Mouse (Mus musculus) stomach, postnatal 0 days (tissue): ENCODE results near the gene C2. TPM values are rescaled to one million over a fixed set of nuclear protein-coding genes. Genes with fewer than 3 reads are reported as not detected.

ENCODE experiments used
- ATAC-seq: fragments of 200-750 bp; cut with Nextera tagmentation; 2 replicates; pipeline ENCODE4 v1.8.0; 2017; ENCODE audit not compliant: low FRiP score, low TSS enrichment
- DNase-seq: peaks from one replicate; pipeline ENCODE4 v3.0.0-alpha.2; 2016; ENCODE audit warnings: low spot score
- H3K27ac ChIP-seq: fragments of 300-500 bp; sonication (generic); replicated peaks from 2 replicates; pipeline ENCODE4 v1.5.1; 2014; ENCODE audit warnings: mild to moderate bottlenecking, control low read depth
- H3K27me3 ChIP-seq: fragments of 300-500 bp; sonication (generic); 2 replicates; pipeline ENCODE4 v1.6.1; 2014; ENCODE audit warnings: low read length; ENCODE audit not compliant: control insufficient read depth, insufficient read depth
- H3K36me3 ChIP-seq: fragments of 300-500 bp; sonication (generic); 2 replicates; pipeline ENCODE4 v1.6.1; 2014; ENCODE audit warnings: low read length, mixed read lengths; ENCODE audit not compliant: control insufficient read depth, insufficient read depth
- H3K4me1 ChIP-seq: fragments of 300-500 bp; sonication (generic); replicated peaks from 2 replicates; pipeline ENCODE4 v1.6.1; 2014; ENCODE audit warnings: antibody characterized with exemption; ENCODE audit not compliant: control insufficient read depth, insufficient read depth
- H3K4me2 ChIP-seq: fragments of 300-500 bp; sonication (generic); replicated peaks from 2 replicates; pipeline ENCODE4 v1.6.1; 2014; ENCODE audit warnings: low read depth, mild to moderate bottlenecking, control low read depth, moderate library complexity
- H3K4me3 ChIP-seq: fragments of 300-500 bp; sonication (generic); 2 replicates; pipeline ENCODE4 v1.5.1; 2014; ENCODE audit warnings: low read depth, low read length, control low read depth
- H3K9ac ChIP-seq: fragments of 300-500 bp; sonication (generic); 2 replicates; pipeline ENCODE4 v1.6.1; 2014; ENCODE audit warnings: mild to moderate bottlenecking, low read length, control low read depth, mixed read lengths
- H3K9me3 ChIP-seq: fragments of 300-500 bp; sonication (generic); 2 replicates; pipeline ENCODE4 v1.6.1; 2016; ENCODE audit warnings: low read length; ENCODE audit not compliant: control insufficient read depth
- CTCF ChIP-seq: IDR thresholded peaks from 2 replicates; pipeline ENCODE4 v1.5.1; 2016; ENCODE audit warnings: antibody characterized with exemption, low read depth, mild to moderate bottlenecking, moderate library complexity
- EP300 ChIP-seq: optimal IDR thresholded peaks from 2 replicates; pipeline ENCODE3; 2016; ENCODE audit warnings: antibody characterized with exemption
- WGBS: fragments of 180-500 bp; shearing (Covaris S2); extraction: QIAGEN DNeasy Blood & Tissue Kit; methylation state at CpG from one replicate; pipeline ENCODE4 v1.1.7; 2014; 5-methylcytosine and 5-hydroxymethylcytosine counted together
- polyA plus RNA-seq: library from polyadenylated mRNA; unstranded; fragments of >200 nt; fragmentation: Nextera tagmentation; extraction: Ambion mirVana; gene quantifications from 2 replicates; pipeline ENCODE4 v1.2.1, GENCODE M21; 2015

The C2 gene
- polyA plus RNA-seq: 4.8 and 5.5 TPM in 2 replicates

- TF ChIP-seq EP300 (no peak), CTCF (no peak)
- H3K9ac ChIP-seq: peak within 1 kb of the TSS; percentile 93
- WGBS: 0% methylated on average over 16 of the region's 44 CpGs
- H3K4me3 ChIP-seq: peak within 1 kb of the TSS; percentile 88
- no peaks in the 10 kb centered on the region for H3K4me1 ChIP-seq
- DNase-seq: peak; percentile 87
- peaks cover 4% of the 10 kb centered on the region; the same call in 1 of the 2 replicates for H3K36me3 ChIP-seq
- no peaks in the 10 kb centered on the region for H3K27me3 ChIP-seq
- no peaks in the 10 kb centered on the region for H3K9me3 ChIP-seq
- peak within 1 kb of the TSS; percentile 97 for H3K27ac ChIP-seq
- H3K4me2 ChIP-seq: peak within 1 kb of the TSS; percentile 91
- peak; percentile 63 for ATAC-seq
These were observed at the start of gene C2, which contains the start of gene Ehmt2 for GRCm38 (mm10) chr17:34898160-34898586. C2 (minus strand) TSS chr17:34898265. Ehmt2 (plus strand) TSS chr17:34898469.

GRCm38 (mm10) chr17:34947606-34948005 is 49.5 kb upstream of the C2 start:
- no peak overlapping the region for H3K27ac ChIP-seq
- no peaks in the 10 kb centered on the region for H3K9me3 ChIP-seq
- ATAC-seq: no peak
- H3K36me3 ChIP-seq: 0 out of 2 replicates have a peak, but pooled peaks cover 7% of the 10 kb centered on the region
- peaks cover 5% of the 10 kb centered on the region; the same call in 1 of the 2 replicates for H3K4me1 ChIP-seq
- WGBS: 15% methylated on average over 8 of the region's 8 CpGs
- no peak overlapping the region for H3K4me3 ChIP-seq
- TF ChIP-seq EP300 (no peak), CTCF (peak; percentile 70)
- H3K4me2 ChIP-seq: no peak overlapping the region
- no peak overlapping the region for H3K9ac ChIP-seq
- DNase-seq: peak; percentile 56
- no peaks in the 10 kb centered on the region for H3K27me3 ChIP-seq

DNA sequence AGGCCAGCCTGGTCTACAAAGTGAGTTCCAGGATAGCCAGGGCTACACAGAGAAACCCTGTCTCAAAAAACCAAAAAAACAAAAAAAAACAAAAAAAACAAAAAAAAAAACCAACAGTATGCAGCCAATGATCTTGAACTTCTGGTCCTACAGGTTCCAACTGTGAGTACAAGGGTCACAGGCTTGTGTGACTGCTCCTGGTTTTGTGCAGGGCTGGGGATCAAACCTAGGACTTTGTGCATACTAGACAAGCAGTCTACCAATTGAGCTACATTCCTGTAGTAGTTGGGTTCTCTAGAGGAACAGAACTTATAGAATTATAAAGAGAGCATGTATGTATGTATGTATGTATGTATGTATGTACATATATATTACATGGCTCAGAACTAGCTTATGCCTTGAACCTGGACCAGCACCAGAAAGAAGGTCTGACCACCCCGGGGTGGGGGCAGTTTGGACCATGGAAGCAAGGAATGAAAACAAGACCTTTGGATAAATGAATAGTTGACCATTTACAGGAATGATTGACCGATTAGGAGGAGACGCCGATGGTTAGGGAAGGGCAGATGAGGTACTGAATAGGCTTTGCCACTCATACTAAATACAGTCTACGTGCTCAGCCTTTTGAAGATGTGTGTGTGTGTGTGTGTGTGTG is 48.5 kb upstream of the C2 start:
- WGBS: 86% methylated on average over 5 of the region's 5 CpGs
- no peak for DNase-seq
- H3K9ac ChIP-seq: no peak overlapping the region
- TF ChIP-seq EP300: no peak
- peaks cover 5% of the 10 kb centered on the region; the same call in 1 of the 2 replicates for H3K4me1 ChIP-seq
- H3K27me3 ChIP-seq: no peaks in the 10 kb centered on the region
- no peaks in the 10 kb centered on the region for H3K9me3 ChIP-seq
- no peak overlapping the region for H3K4me2 ChIP-seq
- H3K4me3 ChIP-seq: no peak overlapping the region
- 0 out of 2 replicates have a peak, but pooled peaks cover 7% of the 10 kb centered on the region for H3K36me3 ChIP-seq
- no peak overlapping the region for H3K27ac ChIP-seq
- ATAC-seq: no peak

- H3K27me3 ChIP-seq: no peaks in the 10 kb centered on the region
- H3K27ac ChIP-seq: no peak overlapping the region
- H3K4me3 ChIP-seq: no peak overlapping the region
- H3K4me2 ChIP-seq: no peak overlapping the region
- ATAC-seq: no peak; the same call in 1 of the 2 replicates
- H3K36me3 ChIP-seq: no peaks in the 10 kb centered on the region
- peak overlapping the region; percentile 8; the same call in 1 of the 2 replicates for H3K9ac ChIP-seq
- DNase-seq: no peak
- H3K4me1 ChIP-seq: no peaks in the 10 kb centered on the region
- TF ChIP-seq EP300 (no peak), CTCF (no peak)
- H3K9me3 ChIP-seq: no peaks in the 10 kb centered on the region
These were observed 46.3 kb upstream of the C2 start for GRCm38 (mm10) chr17:34944362-34944761.

DNA sequence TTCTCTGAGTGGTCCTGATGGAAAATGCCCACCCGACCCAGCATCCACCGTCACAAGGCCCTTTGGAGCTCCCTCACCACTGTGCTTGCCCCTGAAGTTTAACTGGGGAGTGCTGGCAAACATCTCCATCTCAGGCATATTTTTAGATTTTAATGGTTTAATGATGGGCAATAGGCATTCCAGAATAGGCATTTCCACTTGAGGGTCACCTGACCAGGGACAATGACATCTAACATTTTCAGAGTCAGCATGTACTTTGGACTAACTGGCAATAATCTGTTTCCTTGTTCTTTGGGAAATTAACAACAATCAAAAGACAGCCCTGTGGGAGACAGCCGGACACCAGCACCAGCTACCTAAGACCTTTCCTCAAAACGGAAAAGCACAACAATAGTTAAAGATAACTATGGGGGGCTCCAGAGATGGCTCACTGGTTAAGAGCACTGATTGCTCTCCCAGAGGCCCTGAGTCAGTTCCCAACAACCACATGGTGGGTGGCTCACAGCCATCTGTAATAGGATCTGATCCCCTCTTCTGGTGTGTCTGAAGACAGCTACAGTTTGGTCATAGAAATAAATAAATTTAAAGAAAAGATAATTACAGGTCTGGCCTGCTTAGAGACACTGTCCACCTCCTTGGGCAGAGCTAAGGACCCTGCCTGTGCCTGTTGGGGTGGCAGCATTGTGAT is 45.2 kb upstream of the C2 start:
- no peaks in the 10 kb centered on the region for H3K9me3 ChIP-seq
- whole genome bisulfite sequencing: 88% methylated on average over 4 of the region's 4 CpGs
- ATAC-seq (no peak), DNase-seq (no peak)
- H3K4me3 ChIP-seq: no peak overlapping the region
- no peaks in the 10 kb centered on the region for H3K27me3 ChIP-seq
- H3K27ac ChIP-seq: no peak overlapping the region
- H3K9ac ChIP-seq: no peak overlapping the region
- H3K4me2 ChIP-seq: no peak overlapping the region
- no peaks in the 10 kb centered on the region for H3K36me3 ChIP-seq
- TF ChIP-seq EP300 (no peak), CTCF (no peak)
- no peaks in the 10 kb centered on the region for H3K4me1 ChIP-seq

- Histone ChIP-seq H3K27me3 (no peaks in the 10 kb centered on the region), H3K4me2 (peak overlapping the region; percentile 49), H3K27ac (peak overlapping the region; percentile 65), H3K4me3 (peak overlapping the region; percentile 21), H3K9ac (peak overlapping the region; percentile 48), H3K4me1 (no peaks in the 10 kb centered on the region), H3K9me3 (no peaks in the 10 kb centered on the region), H3K36me3 (no peaks in the 10 kb centered on the region)
- ATAC-seq: no peak
- 12% methylated on average over 15 of the region's 15 CpGs for WGBS
- DNase-seq: no peak
- TF ChIP-seq CTCF (no peak), EP300 (no peak)
These were observed 43.4 kb upstream of the C2 start for GRCm38 (mm10) chr17:34941344-34942041.
